Mouse (Mus musculus) cerebellum, adult 11-12 months (tissue): ENCODE data around the gene Slc9a8.
A peak's percentile ranks its signal among the peaks of the same experiment; 100 is the strongest.

ENCODE experiments used
- DNase-seq: peaks from one replicate; pipeline ENCODE4 v3.0.0; 2022

The Slc9a8 gene

DNA sequence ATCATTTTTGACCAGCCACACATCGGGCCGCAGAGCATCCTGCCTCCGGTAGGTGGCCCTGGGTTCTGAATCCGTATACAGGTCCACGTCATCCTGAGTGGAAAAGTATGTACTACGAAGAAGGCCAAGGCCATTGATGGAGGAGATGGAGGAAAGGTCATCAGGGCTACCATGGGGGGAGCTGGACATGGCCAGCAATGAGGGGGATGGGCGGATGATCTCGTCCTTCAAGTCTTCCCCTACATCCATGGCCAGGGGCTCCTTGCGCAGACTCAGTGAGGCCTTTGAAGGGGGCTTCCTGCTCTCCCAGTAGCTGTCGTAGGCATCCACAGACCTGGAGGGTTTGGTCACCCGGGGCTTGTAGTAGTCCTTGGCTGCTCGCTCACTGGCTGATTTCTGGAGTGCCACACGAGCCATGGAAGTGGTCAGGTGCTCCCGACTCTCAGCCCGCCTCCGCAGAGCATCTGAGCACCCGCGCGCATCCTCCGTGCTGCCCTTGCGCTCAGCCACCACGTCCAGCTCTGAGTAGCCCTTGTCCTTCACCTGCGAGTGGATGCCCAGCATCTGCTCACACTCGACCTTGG, 62.4 kb downstream of the Slc9a8 start:
- DNase-seq = peak; percentile 85

- no peak for DNase-seq
Observed at GRCm38 (mm10) chr2:167484932-167485331, 63.4 kb downstream of the Slc9a8 start.

GRCm38 (mm10) chr2:167485501-167486377, 64.2 kb downstream of the Slc9a8 start:
- peak; percentile 96 for DNase-seq

DNA sequence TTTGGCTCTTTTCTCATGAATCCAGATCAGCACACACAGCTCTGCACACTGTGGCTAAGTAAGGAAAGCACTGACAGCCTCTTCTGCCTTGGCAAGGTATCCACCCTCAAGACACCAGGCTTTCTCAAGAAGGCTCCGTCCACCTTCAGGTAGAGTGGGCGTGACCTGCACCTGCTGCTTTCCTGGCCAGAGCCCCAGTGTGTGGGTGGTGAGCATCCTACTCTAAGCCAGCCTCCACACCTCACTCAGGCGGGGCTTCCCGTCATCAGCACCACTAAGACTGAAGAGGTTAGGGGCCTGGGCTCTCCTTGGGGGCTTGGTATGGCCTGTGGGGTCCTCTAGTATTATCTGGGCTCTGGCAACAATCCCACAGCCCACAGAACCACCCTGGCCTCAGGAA, 65.1 kb downstream of the Slc9a8 start:
- DNase-seq = peak; percentile 85

- peak; percentile 56 for DNase-seq
Observed at GRCm38 (mm10) chr2:167487551-167487950, 66.0 kb downstream of the Slc9a8 start.

DNA sequence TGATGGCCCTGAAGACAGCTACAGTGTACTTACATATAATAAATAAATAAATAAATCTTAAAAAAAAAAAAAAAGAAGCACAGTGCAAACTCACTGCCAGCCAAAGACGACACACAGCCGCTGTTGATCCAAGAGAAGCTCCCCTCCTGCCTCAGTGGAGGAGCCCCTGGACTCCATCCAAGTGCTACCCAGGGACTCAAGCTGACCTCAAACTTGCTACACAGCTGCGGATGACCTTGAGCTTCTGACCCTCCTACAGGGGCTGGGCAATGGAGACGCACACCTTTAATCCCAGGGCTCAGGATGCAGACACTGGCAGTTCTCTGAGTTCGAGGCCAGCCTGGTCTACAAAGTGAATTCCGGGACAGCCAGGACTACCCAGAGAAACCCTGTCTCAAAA, 66.5 kb downstream of the Slc9a8 start:
- DNase-seq = peak; percentile 66

GRCm38 (mm10) chr2:167490813-167491525, 69.5 kb downstream of the Slc9a8 start:
- DNase-seq = peak; percentile 60

- DNase-seq = peak; percentile 73
Observed at GRCm38 (mm10) chr2:167491757-167492708, 70.5 kb downstream of the Slc9a8 start, which contains the start of gene Rnf114. TSS of gene Rnf114 (plus strand) at chr2:167492645.

GRCm38 (mm10) chr2:167492713-167493636, 71.5 kb downstream of the Slc9a8 start, which contains the start of gene Spata2:
TSS of gene Spata2 (minus strand) at chr2:167492887.
- peak; percentile 93 for DNase-seq

DNA sequence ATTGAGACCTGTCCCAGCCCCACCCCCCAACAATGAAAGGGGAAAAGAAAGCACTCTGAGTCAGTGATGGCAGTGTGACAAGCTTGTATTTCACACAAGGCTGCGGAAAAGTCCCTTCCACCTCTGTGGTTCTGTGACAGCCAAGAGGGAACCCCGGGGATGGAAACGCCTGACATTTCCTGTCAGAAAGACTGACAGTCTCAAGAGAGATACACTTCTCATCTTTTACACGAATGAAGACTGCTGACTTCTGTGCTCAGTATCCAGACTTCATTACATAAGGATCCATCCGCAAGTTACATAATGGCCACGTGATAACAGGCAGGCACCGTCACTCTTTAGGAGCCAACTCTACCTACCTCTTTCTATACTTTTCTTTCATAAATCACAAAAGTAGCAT, 74.9 kb downstream of the Slc9a8 start:
- DNase-seq = no peak

- no peak for DNase-seq
Observed at GRCm38 (mm10) chr2:167497272-167497671, 75.8 kb downstream of the Slc9a8 start.

- DNase-seq = peak; percentile 41
Observed at GRCm38 (mm10) chr2:167502554-167503252, 81.2 kb downstream of the Slc9a8 start.

GRCm38 (mm10) chr2:167503253-167503895, 81.9 kb downstream of the Slc9a8 start:
- peak; percentile 86 for DNase-seq

- peak; percentile 75 for DNase-seq
Observed at GRCm38 (mm10) chr2:167503896-167504349, 82.4 kb downstream of the Slc9a8 start.

DNA sequence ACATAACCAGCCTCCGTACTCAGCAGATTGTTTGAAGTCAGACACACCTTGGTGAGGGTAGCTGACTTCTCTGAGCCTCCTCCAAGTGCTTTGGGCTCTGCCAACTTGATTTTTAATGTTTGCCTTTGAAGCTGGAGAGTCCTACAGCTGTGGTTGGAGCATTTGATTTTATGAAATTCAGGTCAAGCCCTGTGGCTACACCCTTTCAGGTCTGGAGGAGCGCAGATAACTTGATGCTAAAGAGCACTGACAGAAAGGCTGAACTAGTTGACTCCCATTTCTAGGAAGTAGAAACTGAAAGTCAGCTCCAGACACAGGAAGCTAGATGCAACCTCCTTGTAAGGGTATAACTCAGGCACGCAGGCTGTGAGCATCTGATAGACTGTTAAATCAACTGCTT, 83.6 kb downstream of the Slc9a8 start:
- DNase-seq = no peak

GRCm38 (mm10) chr2:167506546-167507260, 85.2 kb downstream of the Slc9a8 start:
- DNase-seq = peak; percentile 20

DNA sequence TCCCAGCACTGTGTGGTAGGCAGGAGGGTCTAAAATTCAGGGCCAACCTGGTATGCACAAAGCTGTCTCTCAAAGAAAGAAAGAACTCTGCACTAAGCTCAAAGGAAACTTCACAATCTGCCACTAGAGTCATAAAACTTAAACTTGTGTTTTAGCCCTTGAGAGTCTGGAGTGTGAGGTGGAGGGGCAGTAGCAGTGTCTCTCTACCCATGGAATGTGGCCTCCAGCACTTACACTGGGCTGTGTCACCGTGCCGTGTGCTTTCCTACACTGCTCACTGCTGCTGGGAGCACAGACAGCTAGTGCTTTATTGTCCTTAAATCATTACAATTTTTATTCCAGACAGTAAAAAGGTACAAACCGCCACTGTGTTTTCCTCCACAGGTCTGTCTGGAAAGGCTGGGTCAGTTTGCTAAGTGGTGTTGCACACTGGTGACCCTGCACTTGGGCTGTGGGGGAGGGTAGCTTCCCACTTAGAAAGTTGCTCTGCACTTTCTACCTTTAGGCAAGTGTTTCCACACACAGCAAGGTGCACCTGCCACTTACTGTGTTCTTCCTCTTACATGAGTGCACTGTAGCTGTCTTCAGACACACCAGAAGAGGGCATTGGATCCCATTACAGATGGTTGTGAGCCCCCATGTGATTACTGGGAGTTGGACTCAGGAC, 86.3 kb downstream of the Slc9a8 start:
- DNase-seq = no peak

- DNase-seq = no peak
Observed at GRCm38 (mm10) chr2:167508569-167508968, 87.1 kb downstream of the Slc9a8 start.

- DNase-seq = no peak
Observed at GRCm38 (mm10) chr2:167510485-167510884, 89.0 kb downstream of the Slc9a8 start.
